Mouse (Mus musculus) G1E (cell line): ENCODE measurements around the gene Tmed1. TPM values are rescaled to one million over a fixed set of nuclear protein-coding genes. Genes with fewer than 3 reads are reported as not detected.
"Not testable (repeated sequence)": the region's sequence is repeated elsewhere in the genome, so short reads cannot be mapped to it uniquely, and the experiment has no call there.

Source experiments
- ATAC-seq: 2 replicates; pipeline ENCODE4 v1.8.0; 2016; ENCODE audit warnings: mild to moderate bottlenecking; ENCODE audit not compliant: insufficient number of reproducible peaks, poor library complexity, low FRiP score, severe bottlenecking; ENCODE audit errors: extremely low read depth
- DNase-seq: peaks from one replicate; pipeline ENCODE4 v3.0.0; 2012; ENCODE audit warnings: low spot score
- H3K27me3 ChIP-seq: 2 replicates; pipeline ENCODE4 v1.6.1; 2012; ENCODE audit warnings: mild to moderate bottlenecking, low read length, inconsistent platforms; ENCODE audit not compliant: insufficient read depth
- H3K36me3 ChIP-seq: replicated peaks from 2 replicates; pipeline ENCODE3; 2012; ENCODE audit warnings: mild to moderate bottlenecking, inconsistent platforms
- H3K4me1 ChIP-seq: 2 replicates; pipeline ENCODE4 v1.6.1; 2012; ENCODE audit warnings: low read depth, low read length, inconsistent platforms, mixed read lengths; ENCODE audit not compliant: insufficient read depth
- H3K4me3 ChIP-seq: 2 replicates; pipeline ENCODE4 v1.5.1; 2012; ENCODE audit warnings: low read depth, mild to moderate bottlenecking, inconsistent platforms, low read length, moderate library complexity, mixed read lengths
- H3K9me3 ChIP-seq: replicated peaks from 2 replicates; pipeline ENCODE4 v1.6.1; 2012; ENCODE audit warnings: inconsistent platforms
- CTCF ChIP-seq: IDR thresholded peaks from 2 replicates; pipeline ENCODE4 v1.5.1; 2012; ENCODE audit warnings: low read depth, low read length, inconsistent platforms, mixed read lengths
- GATA1 ChIP-seq: IDR thresholded peaks from 2 replicates; pipeline ENCODE4 v1.6.1; 2012; ENCODE audit warnings: borderline replicate concordance, low read length, inconsistent platforms, mixed read lengths
- GATA2 ChIP-seq: IDR thresholded peaks from 2 replicates; pipeline ENCODE4 v1.6.1; 2012; ENCODE audit warnings: low read depth, low read length, inconsistent platforms, borderline replicate concordance
- POLR2AphosphoS5 ChIP-seq: IDR thresholded peaks from 2 replicates; pipeline ENCODE4 v1.6.1; 2012; ENCODE audit warnings: low read depth, low read length, inconsistent platforms; ENCODE audit not compliant: insufficient replicate concordance
- TAL1 ChIP-seq: conservative IDR thresholded peaks from 2 replicates; pipeline ENCODE4 v1.6.1; 2012; ENCODE audit warnings: low read depth, low read length, inconsistent platforms, mixed read lengths
- polyA plus RNA-seq: library from polyadenylated mRNA; stranded (reverse); fragments of >175 nt; gene quantifications from 2 replicates; pipeline ENCODE4 v1.2.3, GENCODE M21; 2012
- total RNA-seq, 2 experiments: library from RNA; stranded (forward) in 1 of 2; stranded (reverse) in 1 of 2; fragments of 200-1000 nt in 1 of 2; fragments of >200 nt in 1 of 2; fragmentation: Nextera tagmentation in 1 of 2; gene quantifications; 2 replicates each; pipeline ENCODE4 v1.2.3; 2014 to 2017

Tmed1 gene
- total and polyA plus RNA-seq, 3 experiments = 2.4 to 8.0 (median 6.3) TPM

GRCm38 (mm10) chr9:21484065-21484464 lies 26.0 kb downstream of the Tmed1 start:
- no peaks in the 10 kb centered on the region for H3K27me3 ChIP-seq
- no peaks in the 10 kb centered on the region for H3K9me3 ChIP-seq
- ATAC-seq (no peak), DNase-seq (no peak)
- peaks cover 94% of the 10 kb centered on the region for H3K36me3 ChIP-seq
- no peak for TF ChIP-seq GATA2
- TF ChIP-seq GATA1 = no peak
- TF ChIP-seq CTCF = no peak
- TF ChIP-seq POLR2AphosphoS5 = no peak
- no peak for TF ChIP-seq TAL1
- H3K4me1 ChIP-seq = no peaks in the 10 kb centered on the region
- H3K4me3 ChIP-seq = no peak overlapping the region

GRCm38 (mm10) chr9:21477707-21478106 lies 32.3 kb downstream of the Tmed1 start:
- DNase-seq (no peak), ATAC-seq (no peak)
- H3K36me3 ChIP-seq = peaks cover 97% of the 10 kb centered on the region
- no peak overlapping the region for H3K4me3 ChIP-seq
- H3K9me3 ChIP-seq = peaks cover 8% of the 10 kb centered on the region
- no peak for TF ChIP-seq POLR2AphosphoS5
- TF ChIP-seq GATA1 = no peak
- no peak for TF ChIP-seq GATA2
- TF ChIP-seq TAL1 = no peak
- TF ChIP-seq CTCF = no peak
- no peaks in the 10 kb centered on the region for H3K27me3 ChIP-seq
- no peaks in the 10 kb centered on the region for H3K4me1 ChIP-seq

GRCm38 (mm10) chr9:21472913-21473312 lies 37.1 kb downstream of the Tmed1 start:
- DNase-seq (no peak), ATAC-seq (no peak)
- H3K9me3 ChIP-seq = peaks cover 7% of the 10 kb centered on the region
- peaks cover 97% of the 10 kb centered on the region for H3K36me3 ChIP-seq
- H3K4me1 ChIP-seq = no peaks in the 10 kb centered on the region
- no peaks in the 10 kb centered on the region for H3K27me3 ChIP-seq
- TF ChIP-seq CTCF (no peak), GATA1 (no peak), POLR2AphosphoS5 (no peak), GATA2 (no peak), TAL1 (no peak)
- H3K4me3 ChIP-seq = no peak overlapping the region

GRCm38 (mm10) chr9:21469032-21470024 lies 40.7 kb downstream of the Tmed1 start:
- DNase-seq (no peak), ATAC-seq (no peak; the same call in 1 of the 2 replicates)
- Histone ChIP-seq H3K4me1 (no peaks in the 10 kb centered on the region), H3K9me3 (no peaks in the 10 kb centered on the region), H3K36me3 (peaks cover 95% of the 10 kb centered on the region), H3K27me3 (no peaks in the 10 kb centered on the region), H3K4me3 (no peak overlapping the region)
- TF ChIP-seq GATA1 (no peak), CTCF (peak; percentile 50)

DNA sequence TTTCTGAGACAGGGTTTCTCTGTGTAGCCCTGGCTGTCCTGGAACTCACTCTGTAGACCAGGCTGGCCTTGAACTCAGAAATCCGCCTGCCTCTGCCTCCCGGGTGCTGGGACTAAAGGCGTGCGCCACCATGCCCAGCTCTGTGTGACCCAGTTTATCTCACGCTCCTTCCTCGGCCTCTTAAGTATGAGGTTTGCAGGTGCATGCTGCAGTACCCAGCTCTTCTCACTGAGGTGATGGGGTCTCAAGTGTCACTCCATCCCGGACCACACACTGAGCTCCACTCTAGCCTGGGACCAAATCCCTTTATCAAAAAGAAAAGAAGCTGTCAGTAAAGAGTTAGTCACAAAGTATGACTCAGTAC lies 45.5 kb downstream of the Tmed1 start:
- H3K4me3 ChIP-seq, H3K4me1 ChIP-seq, H3K9me3 ChIP-seq, H3K27me3 ChIP-seq, DNase-seq, ATAC-seq: not testable (repeated sequence)
- H3K36me3 ChIP-seq = peaks cover 97% of the 10 kb centered on the region

- no peak for ATAC-seq
- Histone ChIP-seq H3K4me1 (peaks cover 9% of the 10 kb centered on the region), H3K36me3 (peaks cover 97% of the 10 kb centered on the region)
Observed at GRCm38 (mm10) chr9:21463766-21464564, 46.1 kb downstream of the Tmed1 start.

More at GRCm38 (mm10) chr9:21463766-21464564, 46.1 kb downstream of the Tmed1 start:
- no peaks in the 10 kb centered on the region for H3K9me3 ChIP-seq
- TF ChIP-seq GATA2 = no peak
- no peak for TF ChIP-seq CTCF
- TF ChIP-seq GATA1 = no peak
- TF ChIP-seq TAL1 = no peak
- TF ChIP-seq POLR2AphosphoS5 = no peak
- H3K27me3 ChIP-seq = no peaks in the 10 kb centered on the region
- DNase-seq = no peak
- H3K4me3 ChIP-seq = no peak overlapping the region
